8 mouse cellular contexts compared by ENCODE assay signal in the genomic region with DNA sequence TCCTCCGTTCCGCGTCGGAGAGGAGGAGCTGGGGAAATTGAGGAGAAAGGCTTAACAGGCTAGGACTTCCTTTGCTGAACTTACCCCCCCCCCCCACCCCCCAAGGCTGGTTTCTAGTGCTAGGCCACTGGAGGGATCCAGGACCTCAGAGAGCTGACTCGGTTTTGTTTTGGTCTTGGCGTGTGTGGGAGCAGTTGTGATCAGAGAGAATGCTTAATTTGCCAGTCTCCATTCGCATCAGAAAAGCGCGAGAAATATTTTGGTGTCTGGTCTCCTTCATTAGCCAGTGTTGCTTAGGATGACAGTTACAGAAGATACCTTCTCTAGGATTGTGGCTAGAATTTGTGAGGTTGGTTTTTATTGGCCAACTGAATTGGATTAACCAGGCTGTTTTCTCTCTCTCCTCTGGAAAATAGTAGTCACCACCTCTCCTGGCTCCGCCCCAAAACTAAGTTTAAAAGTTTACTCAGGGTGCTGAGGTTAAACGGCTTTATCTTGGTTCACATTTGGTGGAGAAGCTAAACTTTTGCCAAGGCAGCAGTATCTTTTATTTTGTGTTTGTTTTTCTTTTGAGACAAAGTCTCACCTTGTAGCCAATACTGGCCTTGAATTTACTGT. TPM values are rescaled to one million over a fixed set of nuclear protein-coding genes. Genes with fewer than 3 reads are reported as not detected.
DNase-seq lines count a peak whose midpoint lies in the region; ATAC-seq and TF ChIP-seq lines count a peak whose summit lies in the region.

No protein-coding gene starts in this region.

- no peaks in the 10 kb centered on the region for H3K9me3 ChIP-seq in heart, embryonic 14.5 days (ENCODE audit: control insufficient read depth, low read length)
- H3K9me3 ChIP-seq in kidney, postnatal 0 days (replicated peaks; ENCODE audit: low read length): no peaks in the 10 kb centered on the region

- H3K4me2 ChIP-seq in heart, embryonic 14.5 days (ENCODE audit: low read length): peak overlapping the region; percentile 73
- peak overlapping the region; percentile 65 for H3K4me2 ChIP-seq in kidney, postnatal 0 days (ENCODE audit: low read length)

- no peak for ATAC-seq in heart, embryonic 14.5 days (ENCODE audit: insufficient number of reproducible peaks, insufficient read depth, low FRiP score, low read depth)
- ATAC-seq in kidney, postnatal 0 days (replicated peaks; ENCODE audit: low FRiP score, low read depth): peak; percentile 23

- peak overlapping the region; percentile 88 to 95 for H3K4me3 ChIP-seq in heart, embryonic 14.5 days (ENCODE audit: control insufficient read depth in 1 of 2, insufficient read depth in 1 of 2, low read depth in 1 of 2, low read length in 2 of 2)
- H3K4me3 ChIP-seq in kidney, postnatal 0 days (replicated peaks; ENCODE audit: low read depth, low read length): peak overlapping the region; percentile 85
- H3K4me3 ChIP-seq in macrophage (ENCODE audit: inconsistent target): peak overlapping the region; percentile 72

- peaks cover 19% of the 10 kb centered on the region for H3K36me3 ChIP-seq in heart, embryonic 14.5 days (ENCODE audit: control insufficient read depth, insufficient read depth, low read length)
- H3K36me3 ChIP-seq in kidney, postnatal 0 days (ENCODE audit: insufficient read depth, low read length): 0 out of 2 replicates have a peak, but pooled peaks cover 7% of the 10 kb centered on the region
- no peaks in the 10 kb centered on the region for H3K36me3 ChIP-seq in macrophage (ENCODE audit: inconsistent target)

- peak; percentile 42 for DNase-seq in ovary, postnatal 14 days (ENCODE audit: low spot score)
- no peak for DNase-seq in ovary, postnatal 36 days (ENCODE audit: low spot score)
- DNase-seq in c-Kit-positive CD71-positive TER-119-negative erythroid progenitor cells, embryonic 14.5 days (ENCODE audit: low read depth): peak; percentile 80
- peak; percentile 35 for DNase-seq in kidney, postnatal 0 days (ENCODE audit: low spot score)
- DNase-seq in testis, postnatal 10 days (ENCODE audit: low spot score): peak; percentile 63
- no peak for DNase-seq in layer of hippocampus, postnatal 10 days (ENCODE audit: low spot score in 2 of 2)

- no peaks in the 10 kb centered on the region for H3K27me3 ChIP-seq in heart, embryonic 14.5 days (ENCODE audit: control insufficient read depth, insufficient read depth, low read length)
- H3K27me3 ChIP-seq in kidney, postnatal 0 days (ENCODE audit: insufficient read depth, low read length): no peaks in the 10 kb centered on the region

- H3K9ac ChIP-seq in heart, embryonic 14.5 days (ENCODE audit: low read length): peak overlapping the region; percentile 95
- H3K9ac ChIP-seq in kidney, postnatal 0 days (ENCODE audit: low read depth, low read length): peak overlapping the region; percentile 88

- H3K27ac ChIP-seq in heart, embryonic 14.5 days (replicated peaks in 1 of 2; ENCODE audit: control insufficient read depth in 1 of 2, insufficient read depth in 1 of 2, low read depth in 2 of 2, low read length in 2 of 2): peak overlapping the region; percentile 95 to 98
- H3K27ac ChIP-seq in kidney, postnatal 0 days: peak overlapping the region; percentile 99
- peak overlapping the region; percentile 58 for H3K27ac ChIP-seq in macrophage

- 4% methylated on average over 11 of the region's 11 CpGs for WGBS in heart, embryonic 14.5 days
- 4% methylated on average over 11 of the region's 11 CpGs for WGBS in kidney, postnatal 0 days
- 4% methylated on average over 7 of the region's 11 CpGs for WGBS in macrophage (ENCODE audit: missing documents)

- peaks cover 54% of the 10 kb centered on the region for H3K79me2 ChIP-seq in macrophage (ENCODE audit: inconsistent target)

- TF ChIP-seq CTCF in kidney, postnatal 0 days (IDR thresholded peaks at IDR 0.05; ENCODE audit: low read depth): no peak

- peaks cover 0 to 20% of the 10 kb centered on the region in 2 experiments; a peak in 2 of 4 replicates for H3K4me1 ChIP-seq in heart, embryonic 14.5 days (ENCODE audit: control insufficient read depth in 2 of 2, insufficient read depth in 2 of 2, low read length in 2 of 2)
- H3K4me1 ChIP-seq in kidney, postnatal 0 days (replicated peaks; ENCODE audit: insufficient read depth, low read length): 0 out of 2 replicates have a peak, but pooled peaks cover 13% of the 10 kb centered on the region

RNA-seq across cellular contexts. Expression of a gene that starts 0.7 kb away (rescaled TPM):
- 19.1 and 26.0 TPM in 2 replicates for polyA plus RNA-seq in heart, embryonic 14.5 days (2014; fragmentation: Nextera tagmentation; extraction: Ambion mirVana)
- 23.3 and 24.4 TPM in 2 replicates for polyA plus RNA-seq in kidney, postnatal 0 days (2015; fragmentation: Nextera tagmentation; extraction: Ambion mirVana)
- total RNA-seq in macrophage (2018; cell fraction: chromatin; rRNA removed): 10 to 100 TPM in 10 of 26 experiments, 1 to 10 TPM in 16; 1.3 to 15.1 (median 8.4) TPM
- 10 to 100 TPM in 22 of 26 experiments, 1 to 10 TPM in 4; 7.1 to 16.2 (median 11.9) TPM for total RNA-seq in macrophage (2018; cell fraction: cytosol; rRNA removed)
- total RNA-seq in macrophage (2018; cell fraction: nucleus; rRNA removed): 10 to 100 TPM in 11 of 26 experiments, 1 to 10 TPM in 15; 1.8 to 20.5 (median 8.6) TPM
- polyA plus RNA-seq in macrophage (2018): 7.6 to 19.2 TPM (median 9.3 TPM) in 3 replicates
- total RNA-seq in layer of hippocampus, postnatal 10 days (2021): 100 to 1,000 TPM in 1 of 2 experiments, 10 to 100 TPM in 1; 87.4 to 104 TPM

RNA-seq across cellular contexts. Expression of a gene that starts 0.9 kb away (rescaled TPM):
- polyA plus RNA-seq in heart, embryonic 14.5 days (2014; fragmentation: Nextera tagmentation; extraction: Ambion mirVana): 10.6 and 11.5 TPM in 2 replicates
- 11.9 and 12.5 TPM in 2 replicates for polyA plus RNA-seq in kidney, postnatal 0 days (2015; fragmentation: Nextera tagmentation; extraction: Ambion mirVana)
- total RNA-seq in macrophage (2018; cell fraction: chromatin; rRNA removed): 100 to 1,000 TPM in 9 of 26 experiments, 10 to 100 TPM in 17; 35.8 to 143 (median 76.5) TPM
- total RNA-seq in macrophage (2018; cell fraction: cytosol; rRNA removed): 10 to 100 TPM in 16 of 26 experiments, 1 to 10 TPM in 10; 6.3 to 15.5 (median 10.5) TPM
- 10 to 100 TPM; 15.6 to 86.5 (median 33.3) TPM for total RNA-seq in macrophage (2018; cell fraction: nucleus; rRNA removed)
- polyA plus RNA-seq in macrophage (2018): 9.2 to 19.0 TPM (median 10.1 TPM) in 3 replicates
- total RNA-seq in layer of hippocampus, postnatal 10 days (2021): 10 to 100 TPM; 24.0 to 27.0 TPM

RNA-seq across cellular contexts. Expression of a gene that starts 28.6 kb away (rescaled TPM):
- polyA plus RNA-seq in heart, embryonic 14.5 days (2014; fragmentation: Nextera tagmentation; extraction: Ambion mirVana): 24.7 and 26.1 TPM in 2 replicates
- polyA plus RNA-seq in kidney, postnatal 0 days (2015; fragmentation: Nextera tagmentation; extraction: Ambion mirVana): 31.6 and 32.7 TPM in 2 replicates
- total RNA-seq in macrophage (2018; cell fraction: chromatin; rRNA removed): 10 to 100 TPM in 25 of 26 experiments, 1 to 10 TPM in 1; 7.3 to 67.2 (median 25.2) TPM
- 10 to 100 TPM in 18 of 26 experiments, 1 to 10 TPM in 8; 7.9 to 17.0 (median 12.2) TPM for total RNA-seq in macrophage (2018; cell fraction: cytosol; rRNA removed)
- 10 to 100 TPM in 24 of 26 experiments, 1 to 10 TPM in 2; 9.2 to 46.6 (median 13.8) TPM for total RNA-seq in macrophage (2018; cell fraction: nucleus; rRNA removed)
- polyA plus RNA-seq in macrophage (2018): 10.4 to 45.5 TPM (median 21.3 TPM) in 3 replicates
- total RNA-seq in layer of hippocampus, postnatal 10 days (2021): 10 to 100 TPM; 40.1 to 43.2 TPM

RNA-seq across cellular contexts. Expression of a gene that starts 29.6 kb away (rescaled TPM):
- polyA plus RNA-seq in heart, embryonic 14.5 days (2014; fragmentation: Nextera tagmentation; extraction: Ambion mirVana): 4.9 and 5.3 TPM in 2 replicates
- polyA plus RNA-seq in kidney, postnatal 0 days (2015; fragmentation: Nextera tagmentation; extraction: Ambion mirVana): 4.9 TPM in 2 replicates
- 10 to 100 TPM in 11 of 26 experiments, 1 to 10 TPM in 15; 2.3 to 34.4 (median 8.9) TPM for total RNA-seq in macrophage (2018; cell fraction: chromatin; rRNA removed)
- total RNA-seq in macrophage (2018; cell fraction: cytosol; rRNA removed): 1 to 10 TPM in 24 of 26 experiments, under 1 TPM in 2; 0.79 to 5.6 (median 2.7) TPM
- 10 to 100 TPM in 8 of 26 experiments, 1 to 10 TPM in 18; 1.1 to 25.0 (median 3.9) TPM for total RNA-seq in macrophage (2018; cell fraction: nucleus; rRNA removed)
- 3.6 to 3.9 TPM (median 3.8 TPM) in 3 replicates for polyA plus RNA-seq in macrophage (2018)
- 10 to 100 TPM; 69.9 to 76.1 TPM for total RNA-seq in layer of hippocampus, postnatal 10 days (2021)

Comparison
In these comparisons a context has a peak if more than half of its experiments do, and no peak if none do; other contexts are left out.
1. DNase-seq: peak in ovary, postnatal 14 days (single experiment), c-Kit-positive CD71-positive TER-119-negative erythroid progenitor cells, embryonic 14.5 days (single experiment), kidney, postnatal 0 days (single experiment) and testis, postnatal 10 days (single experiment); none in ovary, postnatal 36 days (single experiment) and layer of hippocampus, postnatal 10 days (0 of 2).
2. Peak in every context shown above with its lines, with median percentiles within 50 percentile points of each other: H3K27ac ChIP-seq and H3K4me3 ChIP-seq.